Mouse (Mus musculus) left cerebral cortex, adult 8-10 months (tissue): ENCODE data around the gene Jag1. TPM values are rescaled to one million over a fixed set of nuclear protein-coding genes. Genes with fewer than 3 reads are reported as not detected.

Experiments used
- DNase-seq, 2 experiments: peaks; one replicate each; pipeline ENCODE4 v3.0.0; 2022; ENCODE audit warnings: low spot score in 2 of 2
- total RNA-seq, 4 experiments: library from RNA; stranded (reverse); gene quantifications; 2 replicates each; pipeline ENCODE4 v1.2.4; 2022

The Jag1 gene
- total RNA-seq, result 1 to 10 TPM; 7.1 to 8.0 (median 7.5) TPM

DNA sequence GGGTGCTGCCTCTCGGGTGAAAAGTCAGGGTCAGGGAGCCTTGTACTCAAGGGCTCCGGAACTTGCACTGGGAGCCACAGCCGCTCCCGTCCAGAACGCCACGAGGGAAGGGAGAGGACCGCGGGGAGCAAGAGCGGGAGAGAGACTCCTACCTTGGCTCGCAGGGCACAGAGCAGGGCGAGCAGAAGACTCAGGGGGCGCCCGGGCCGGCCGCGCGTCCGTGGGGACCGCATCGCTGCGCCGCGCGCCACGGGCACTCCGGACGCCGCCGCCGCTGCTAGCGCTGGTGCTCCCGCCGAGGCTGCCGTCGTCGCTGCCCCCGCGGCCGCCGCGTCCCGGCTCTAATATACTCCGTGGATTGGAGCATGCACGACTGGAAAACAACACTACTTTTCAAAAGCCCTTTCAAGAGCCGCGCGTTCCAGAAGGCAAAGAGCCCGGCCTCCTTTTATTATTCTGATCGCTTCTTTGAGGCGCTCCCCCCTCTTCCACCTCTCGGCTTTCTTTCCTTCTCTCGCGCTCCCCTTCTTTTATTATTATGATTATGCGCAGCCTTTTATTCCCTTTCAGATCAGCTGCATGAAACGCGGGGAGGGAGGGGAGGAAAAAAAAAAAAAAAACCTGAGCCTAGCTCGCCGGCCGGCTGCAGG is at the start of gene Jag1:
Gene Jag1, minus strand, starts transcription at position 620 of the 650 bp plus-strand sequence.
- DNase-seq, result peak in 1 of 2 experiments; percentile 28

GRCm38 (mm10) chr2:137156018-137156417 is 39.6 kb upstream of the Jag1 start:
- DNase-seq, result no peak

GRCm38 (mm10) chr2:137153825-137154224 is 37.4 kb upstream of the Jag1 start:
- no peak for DNase-seq

GRCm38 (mm10) chr2:137153172-137153667 is 36.8 kb upstream of the Jag1 start:
- DNase-seq, result no peak

DNA sequence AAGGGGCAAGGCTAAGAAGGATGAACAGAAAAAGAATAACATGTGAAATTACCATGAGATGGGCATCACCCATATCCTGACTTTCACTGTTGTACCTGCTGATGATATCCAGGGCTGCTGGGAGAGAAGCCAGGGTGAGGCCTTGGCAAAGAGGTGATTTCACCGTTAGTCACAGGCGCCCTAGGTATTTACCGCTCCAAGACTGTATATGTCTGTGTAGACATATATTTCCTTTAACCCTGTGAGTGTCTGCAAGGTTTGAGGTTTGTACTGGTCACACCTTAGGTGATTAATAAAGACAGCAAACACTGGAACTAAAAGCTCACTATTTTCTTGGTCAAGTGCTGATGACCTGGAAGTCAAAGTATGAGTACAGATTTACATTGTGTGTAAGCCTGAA is 34.5 kb upstream of the Jag1 start:
- no peak for DNase-seq

GRCm38 (mm10) chr2:137146938-137147666 is 30.7 kb upstream of the Jag1 start:
- no peak for DNase-seq

DNA sequence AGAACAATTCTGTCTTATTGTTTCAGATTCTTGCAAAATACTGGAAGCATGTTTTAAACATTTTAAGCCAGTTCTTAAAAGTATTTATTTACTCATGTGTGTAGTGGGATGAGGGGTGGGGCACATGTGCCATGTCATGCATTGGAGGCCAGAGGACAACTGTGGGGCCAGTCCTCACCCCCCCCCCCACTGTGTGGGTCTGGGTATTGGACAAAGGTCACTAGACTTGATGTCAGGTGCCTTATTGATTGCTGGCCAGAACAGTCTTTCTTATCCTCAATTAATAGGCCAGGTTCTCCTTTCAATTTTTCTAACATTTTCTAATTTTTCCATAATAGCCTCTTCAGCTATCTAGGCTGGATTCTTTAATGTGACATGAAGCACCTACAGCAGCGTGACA is 21.6 kb upstream of the Jag1 start:
- no peak for DNase-seq

GRCm38 (mm10) chr2:137134035-137134434 is 17.6 kb upstream of the Jag1 start:
- DNase-seq, result no peak

- no peak for DNase-seq
These were observed 8.4 kb upstream of the Jag1 start for GRCm38 (mm10) chr2:137124861-137125260.

DNA sequence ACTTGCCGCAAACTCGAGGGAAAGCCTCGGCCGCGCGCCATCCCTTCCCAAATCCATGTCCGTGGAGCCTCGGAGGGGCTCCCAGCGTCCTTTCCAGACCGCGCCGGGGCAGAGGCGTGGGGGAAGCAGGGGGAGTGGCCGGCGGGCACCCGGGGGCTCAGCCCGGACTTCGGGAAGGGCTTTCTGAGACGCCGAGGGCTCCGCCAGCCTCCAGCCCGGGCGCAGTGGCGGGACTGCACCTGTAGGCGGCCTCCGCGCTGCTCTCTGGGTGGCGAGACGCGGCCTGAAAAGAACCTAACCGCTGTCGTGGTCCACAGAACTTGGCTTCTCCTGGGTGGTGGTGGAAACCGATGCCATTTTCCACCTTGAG is 862 bp upstream of the Jag1 start:
- DNase-seq, result peak; percentile 40 to 51

DNA sequence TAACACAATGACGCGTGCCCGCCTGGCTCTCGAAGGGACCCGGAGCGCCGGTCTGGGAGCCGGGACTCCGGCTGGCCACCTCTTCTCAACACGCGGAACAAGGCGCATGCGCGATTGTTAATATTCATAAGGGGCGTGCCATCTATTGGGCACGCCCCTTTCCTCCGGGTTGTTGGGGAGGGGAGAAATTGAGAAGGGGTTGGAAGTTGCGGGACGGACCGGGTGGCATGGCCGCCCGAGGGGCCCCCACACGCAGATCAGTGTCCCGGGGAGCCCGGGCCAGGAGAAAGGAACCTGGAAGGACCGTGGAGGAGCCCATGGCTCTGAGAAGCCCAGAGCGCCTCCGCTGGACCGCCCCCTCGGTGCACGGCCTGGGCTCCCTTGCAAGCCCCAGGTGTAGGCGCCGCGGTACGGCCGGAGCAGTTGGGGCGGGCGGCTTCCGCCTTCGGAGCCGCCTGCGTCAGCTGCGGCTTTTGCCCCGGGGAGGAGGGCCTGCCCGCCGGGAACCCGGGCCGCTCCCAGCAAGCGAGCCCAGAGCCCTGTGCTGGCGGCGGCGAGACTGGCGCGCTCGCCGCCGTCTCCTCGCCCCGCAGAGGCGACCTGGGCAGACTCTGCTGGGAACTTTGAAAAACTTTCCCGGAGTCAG is 354 bp upstream of the Jag1 start:
- peak; percentile 52 for DNase-seq

DNA sequence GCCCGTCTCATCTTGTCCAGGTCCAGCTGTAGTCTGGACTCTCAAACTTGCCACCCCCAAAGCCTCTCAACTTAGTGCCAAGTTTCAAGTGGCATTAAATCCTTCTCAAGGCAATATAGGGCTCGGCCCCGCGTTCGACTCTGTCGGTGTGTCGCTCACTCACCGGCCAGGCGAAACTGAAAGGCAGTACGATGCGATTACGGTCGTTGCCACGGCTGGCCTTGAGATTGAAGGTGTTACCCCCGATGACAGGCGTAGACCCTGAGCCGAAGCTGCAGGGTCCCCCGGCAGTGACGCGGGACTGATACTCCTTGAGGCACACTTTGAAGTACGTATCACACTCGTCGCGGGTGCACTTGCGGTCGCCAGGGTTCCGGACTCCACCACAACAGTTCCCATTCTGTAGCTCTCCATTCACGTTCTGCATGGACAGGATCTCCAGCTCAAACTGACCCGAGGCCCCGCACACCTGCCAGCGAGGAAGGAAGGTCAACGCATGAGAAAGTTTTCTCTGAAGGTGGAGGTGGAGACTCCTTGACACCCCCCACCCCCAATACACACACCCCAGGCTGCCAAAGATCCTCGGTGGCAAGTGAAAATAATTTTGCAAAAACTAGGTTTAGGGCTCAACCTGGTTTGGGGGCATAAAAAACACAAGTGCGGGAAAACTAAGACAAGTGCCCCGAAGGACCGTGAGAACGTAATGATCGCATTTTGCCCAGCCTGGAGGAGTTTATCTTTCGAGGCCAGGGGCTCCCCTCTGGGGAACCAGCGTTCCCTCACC is 1.0 kb downstream of the Jag1 start:
- peak in 1 of 2 experiments; percentile 9 for DNase-seq

- DNase-seq, result peak; percentile 45 to 56
These were observed 2.0 kb downstream of the Jag1 start for GRCm38 (mm10) chr2:137114248-137115096.

DNA sequence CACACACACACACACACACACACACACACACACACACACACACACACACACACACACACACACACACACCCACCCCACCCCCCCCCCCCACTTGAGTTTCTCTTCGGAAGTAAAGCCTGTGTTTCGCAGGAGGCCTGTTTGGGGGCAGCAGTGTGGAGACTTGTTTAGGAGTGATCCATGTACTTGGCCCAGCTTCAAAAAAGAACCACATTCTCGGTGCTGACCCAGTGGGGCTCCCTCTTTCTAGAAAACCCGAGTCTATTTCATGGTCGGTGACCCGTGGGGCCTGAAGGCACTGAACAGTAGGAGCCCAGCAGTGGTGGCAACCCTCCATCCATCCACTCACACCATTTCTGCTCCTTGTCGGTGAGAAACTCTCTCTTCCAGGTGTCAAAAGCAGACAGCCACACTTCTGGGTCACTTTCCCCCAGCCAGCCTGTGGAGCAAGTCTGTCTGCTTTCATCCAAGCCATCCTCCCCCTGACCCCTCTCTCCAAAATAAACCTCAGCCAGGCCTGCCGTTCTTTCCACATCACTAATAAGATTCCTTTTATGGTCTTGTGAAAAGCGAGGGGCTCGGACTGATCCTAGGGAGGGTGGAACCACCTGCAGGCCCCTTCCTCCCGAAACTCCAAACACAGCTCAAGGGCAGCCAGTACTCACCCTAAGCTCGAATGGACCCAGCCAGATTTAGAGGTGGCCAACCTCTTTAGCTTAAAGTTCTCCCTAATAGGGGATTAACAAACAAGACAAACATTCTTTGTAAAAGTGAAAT is 3.0 kb downstream of the Jag1 start:
- DNase-seq, result no peak

DNA sequence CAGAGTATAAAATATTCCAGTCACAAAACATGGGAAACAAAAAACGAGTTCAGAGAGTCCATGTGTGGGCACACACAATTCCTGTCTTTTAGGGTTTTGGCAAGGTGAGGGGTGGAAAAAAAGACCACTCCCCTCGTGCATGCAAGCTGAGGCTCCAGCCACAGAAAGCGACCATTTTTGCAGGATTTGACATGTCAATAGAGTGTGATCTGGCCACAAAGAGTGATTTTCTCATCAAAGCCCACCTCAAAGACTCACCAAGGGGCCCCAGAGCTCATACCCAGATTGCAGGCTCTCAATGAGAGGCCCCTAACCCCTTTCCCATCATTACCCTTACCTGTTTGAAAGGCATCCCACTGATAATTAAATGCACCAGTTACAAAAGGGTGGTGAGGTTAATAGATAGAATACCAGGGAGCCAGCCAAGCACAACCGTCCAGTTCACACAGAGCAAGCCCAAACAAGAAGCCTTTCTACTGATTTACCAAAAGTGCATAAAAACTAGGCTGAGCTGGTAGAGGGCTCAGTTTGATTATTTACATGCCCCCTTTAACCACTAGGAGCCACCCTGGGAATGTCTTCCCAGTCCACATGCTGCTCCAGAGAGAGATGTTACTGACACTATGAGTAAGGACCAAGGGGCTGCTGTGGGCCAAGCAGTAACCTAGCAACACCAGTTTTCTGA is 6.1 kb downstream of the Jag1 start:
- DNase-seq, result no peak

GRCm38 (mm10) chr2:137109321-137110213 is 6.9 kb downstream of the Jag1 start:
- DNase-seq, result no peak

DNA sequence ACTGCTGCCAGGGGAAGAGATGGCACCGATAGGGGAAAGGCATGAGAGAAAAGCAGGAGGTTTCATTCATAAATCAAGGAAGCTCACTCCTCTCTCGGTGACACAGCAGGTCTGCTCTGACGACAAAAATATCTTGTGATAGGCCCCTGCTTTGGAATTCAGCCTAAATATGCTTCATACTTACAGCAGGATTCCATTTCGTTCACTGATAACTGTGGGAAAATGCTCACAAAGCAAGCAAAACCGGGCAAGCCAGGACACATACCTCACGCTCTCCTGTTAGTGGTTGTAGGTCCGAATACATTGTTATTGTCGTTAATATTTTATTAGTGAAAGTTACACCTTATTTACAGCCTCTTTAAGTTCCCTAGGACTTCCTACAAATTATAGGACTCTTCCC is 8.5 kb downstream of the Jag1 start:
- no peak for DNase-seq

DNA sequence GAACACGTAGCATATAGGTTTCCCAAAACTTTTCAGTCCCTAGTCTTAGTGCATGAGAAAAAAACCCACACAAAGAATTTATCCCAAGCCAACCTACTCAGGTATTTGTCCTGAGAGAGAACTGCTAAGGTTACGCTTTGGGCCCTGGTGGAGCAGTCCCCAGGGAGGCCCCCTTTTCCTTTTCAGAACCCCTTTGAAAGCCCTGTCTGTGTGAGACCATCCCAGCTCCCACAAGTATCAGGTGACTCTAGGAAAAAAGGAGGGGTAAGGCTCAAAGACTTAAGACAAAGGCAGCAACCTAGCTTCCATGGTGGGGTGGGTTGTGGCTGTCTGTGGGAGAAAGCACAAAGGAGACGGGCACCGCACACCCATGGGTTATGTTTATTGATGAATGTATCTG is 9.2 kb downstream of the Jag1 start:
- no peak for DNase-seq
